Mouse (Mus musculus): ENCODE data around the gene Gpatch3. TPM values are rescaled to one million over a fixed set of nuclear protein-coding genes. Genes with fewer than 3 reads are reported as not detected.

The Gpatch3 gene
- polyA plus RNA-seq (2015; fragmentation: Nextera tagmentation; extraction: Ambion mirVana) = 4.4 and 4.9 TPM in 2 replicates

GRCm38 (mm10) chr4:133574070-133574842 lies at the start of gene Gpatch3:
TSS of gene Gpatch3 (plus strand) at chr4:133574745.

GRCm38 (mm10) chr4:133545272-133546231 lies 29.0 kb upstream of the Gpatch3 start, which contains the start of gene Nudc:
TSS of gene Nudc (minus strand) at chr4:133545996.

GRCm38 (mm10) chr4:133552768-133553447 lies 21.6 kb upstream of the Gpatch3 start, which contains the start of gene Nr0b2:
TSS of gene Nr0b2 (plus strand) at chr4:133553376.

DNA sequence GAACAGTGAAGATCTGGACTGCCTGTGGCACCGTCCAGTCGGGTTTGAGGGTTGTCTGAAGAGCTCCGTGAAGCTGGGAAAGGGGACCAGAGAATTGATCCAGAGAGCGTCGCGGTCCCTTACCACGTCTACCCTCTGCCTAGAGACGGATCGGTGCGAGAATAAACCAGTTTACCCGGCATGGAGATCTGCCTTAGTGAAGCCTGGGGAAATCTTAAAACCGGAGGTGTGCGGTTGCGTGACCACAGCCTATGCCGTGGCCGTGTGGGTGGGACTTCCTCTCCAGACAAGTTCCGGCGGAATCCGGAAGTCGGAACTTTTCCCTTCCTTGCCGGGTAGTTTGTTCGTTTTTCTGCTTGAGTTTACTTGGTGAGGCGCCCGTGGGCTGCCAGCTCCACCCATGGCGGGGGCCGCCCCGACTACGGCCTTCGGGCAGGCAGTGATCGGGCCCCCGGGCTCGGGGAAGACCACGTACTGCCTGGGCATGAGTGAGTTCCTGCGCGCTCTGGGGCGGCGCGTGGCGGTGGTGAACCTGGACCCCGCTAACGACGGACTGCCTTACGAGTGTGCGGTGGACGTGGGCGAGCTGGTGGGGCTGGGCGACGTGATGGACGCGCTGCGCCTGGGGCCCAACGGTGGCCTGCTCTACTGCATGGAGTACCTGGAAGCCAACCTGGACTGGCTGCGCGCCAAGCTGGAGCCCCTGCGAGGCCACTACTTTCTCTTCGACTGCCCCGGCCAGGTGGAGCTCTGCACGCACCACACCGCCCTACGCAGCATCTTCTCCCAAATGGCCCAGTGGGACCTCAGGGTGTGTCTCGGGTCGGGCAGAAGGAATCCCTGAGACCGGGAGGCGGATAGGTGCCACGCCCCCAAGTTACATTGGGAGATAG lies 9.8 kb downstream of the Gpatch3 start, which contains the start of gene Gpn2:
Gene Gpn2, plus strand, starts transcription at position 304 of the 893 bp plus-strand sequence.

GRCm38 (mm10) chr4:133601721-133602218 lies 27.2 kb downstream of the Gpatch3 start, which contains the start of gene Sfn:
TSS of gene Sfn (minus strand) at chr4:133602168.

Small RNA genes lying within 50 kb of the gene (microRNA-seq; reads per million reads assigned to microRNA genes)
- gene Gm23158 = 0 reads per million in 2 experiments

Other genes starting within 250 kb of the Gpatch3 start
- 12.8 and 13.2 TPM in 2 replicates for gene Wdtc1, start 221.3 kb upstream of the Gpatch3 start, polyA plus RNA-seq (2015; fragmentation: Nextera tagmentation; extraction: Ambion mirVana)
- gene Slc9a1, start 205.0 kb upstream of the Gpatch3 start, polyA plus RNA-seq (2015; fragmentation: Nextera tagmentation; extraction: Ambion mirVana) = 3.9 and 4.1 TPM in 2 replicates
- 0.44 and 0.76 TPM in 2 replicates for gene Tent5b, start 94.6 kb upstream of the Gpatch3 start, polyA plus RNA-seq (2015; fragmentation: Nextera tagmentation; extraction: Ambion mirVana)
- 1.1 and 1.6 TPM in 2 replicates for gene Trnp1, start 76.2 kb upstream of the Gpatch3 start, polyA plus RNA-seq (2015; fragmentation: Nextera tagmentation; extraction: Ambion mirVana)
- gene Kdf1, start 55.8 kb upstream of the Gpatch3 start, polyA plus RNA-seq (2015; fragmentation: Nextera tagmentation; extraction: Ambion mirVana) = 0.51 TPM in 1 of 2 replicates, not detected in the other
- 113 and 134 TPM in 2 replicates for gene Nudc, start 28.7 kb upstream of the Gpatch3 start, polyA plus RNA-seq (2015; fragmentation: Nextera tagmentation; extraction: Ambion mirVana)
- gene Nr0b2, start 21.4 kb upstream of the Gpatch3 start, polyA plus RNA-seq (2015; fragmentation: Nextera tagmentation; extraction: Ambion mirVana) = 0.17 TPM in 1 of 2 replicates, not detected in the other
- gene Gpn2, start 9.6 kb downstream of the Gpatch3 start, polyA plus RNA-seq (2015; fragmentation: Nextera tagmentation; extraction: Ambion mirVana) = 6.0 and 6.8 TPM in 2 replicates
- 0.41 and 12.1 TPM in 2 replicates for gene Sfn, start 27.4 kb downstream of the Gpatch3 start, polyA plus RNA-seq (2015; fragmentation: Nextera tagmentation; extraction: Ambion mirVana)
- gene Zdhhc18, start 75.4 kb downstream of the Gpatch3 start, polyA plus RNA-seq (2015; fragmentation: Nextera tagmentation; extraction: Ambion mirVana) = 3.8 and 4.8 TPM in 2 replicates
- gene Pigv, start 97.9 kb downstream of the Gpatch3 start, polyA plus RNA-seq (2015; fragmentation: Nextera tagmentation; extraction: Ambion mirVana) = 8.5 and 11.3 TPM in 2 replicates
- gene Arid1a, start 182.0 kb downstream of the Gpatch3 start, polyA plus RNA-seq (2015; fragmentation: Nextera tagmentation; extraction: Ambion mirVana) = 7.7 and 8.7 TPM in 2 replicates